Comparison of ENCODE assay signal across 17 mouse cellular contexts in the genomic region with DNA sequence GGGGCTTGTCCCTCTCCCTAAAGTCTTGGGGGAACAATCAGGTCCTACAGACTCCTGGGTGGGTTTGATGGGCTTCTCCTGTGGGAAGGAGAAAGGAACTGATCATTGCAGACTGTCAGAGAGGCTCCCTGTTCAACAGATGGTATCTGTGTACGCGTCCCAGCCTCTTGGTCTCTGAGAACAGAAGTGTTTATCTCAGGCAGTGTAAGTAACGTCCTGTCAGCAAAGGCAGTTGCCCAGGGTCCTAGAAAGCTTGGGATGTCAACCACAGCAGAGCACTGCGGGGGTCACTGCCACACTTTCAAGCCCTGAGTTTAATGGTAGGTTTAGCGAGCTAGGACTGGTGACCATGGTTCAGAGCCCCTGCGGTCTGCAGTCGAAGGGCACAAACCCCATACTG.
A peak's percentile ranks its signal among the peaks of the same experiment; 100 is the strongest.
DNase-seq lines count a peak whose midpoint lies in the region; ATAC-seq and TF ChIP-seq lines count a peak whose summit lies in the region.
"Had no signal": no experiment of that assay in that cellular context is flagged by ENCODE, and none has a peak within 500 bp of the region (broad histone marks: within the 10 kb centered on the region; RNA-seq: fewer than 3 reads in every experiment).

No protein-coding gene starts in this region.

- 73% methylated on average over 7 of the region's 7 CpGs for WGBS in forebrain, postnatal 0 days
- 84% methylated on average over 7 of the region's 7 CpGs for WGBS in forebrain, embryonic 12.5 days
- 53% methylated on average over 7 of the region's 7 CpGs for WGBS in heart, postnatal 0 days
- 81% methylated on average over 7 of the region's 7 CpGs for WGBS in neural tube, embryonic 13.5 days
- 66% methylated on average over 7 of the region's 7 CpGs for WGBS in intestine, postnatal 0 days

- no peak overlapping the region for H3K27ac ChIP-seq in forebrain, postnatal 0 days (ENCODE audit: low read depth, low read length)
- H3K27ac ChIP-seq in forebrain, embryonic 12.5 days = no peak overlapping the region
- 0 out of 2 replicates have a peak overlapping the region, but pooled peaks have one; percentile 22 for H3K27ac ChIP-seq in heart, postnatal 0 days (ENCODE audit: low read depth)
- no peak overlapping the region for H3K27ac ChIP-seq in neural tube, embryonic 13.5 days (replicated peaks)
- no peak overlapping the region for H3K27ac ChIP-seq in intestine, postnatal 0 days (ENCODE audit: low read depth, low read length)
- H3K27ac ChIP-seq: embryonic facial prominence, embryonic 13.5 days; gastrocnemius, adult 2 months; hindbrain, embryonic 13.5 days; kidney, postnatal 0 days; limb, embryonic 10.5 days; liver, embryonic 15.5 days; midbrain, embryonic 12.5 days had no signal

- H3K9ac ChIP-seq in forebrain, postnatal 0 days = no peak overlapping the region
- no peak overlapping the region for H3K9ac ChIP-seq in forebrain, embryonic 12.5 days
- H3K9ac ChIP-seq in heart, postnatal 0 days (replicated peaks; ENCODE audit: low read depth, low read length) = no peak overlapping the region
- no peak overlapping the region for H3K9ac ChIP-seq in neural tube, embryonic 13.5 days
- H3K9ac ChIP-seq in intestine, postnatal 0 days (ENCODE audit: low read depth, low read length) = no peak overlapping the region
- H3K9ac ChIP-seq: embryonic facial prominence, embryonic 13.5 days; hindbrain, embryonic 13.5 days; liver, embryonic 15.5 days; midbrain, embryonic 12.5 days had no signal

- H3K36me3 ChIP-seq in forebrain, postnatal 0 days (ENCODE audit: insufficient read depth) = no peaks in the 10 kb centered on the region
- no peaks in the 10 kb centered on the region for H3K36me3 ChIP-seq in forebrain, embryonic 12.5 days (replicated peaks)
- no peaks in the 10 kb centered on the region for H3K36me3 ChIP-seq in heart, postnatal 0 days (replicated peaks; ENCODE audit: control insufficient read depth, insufficient read depth, low read length)
- H3K36me3 ChIP-seq in neural tube, embryonic 13.5 days = no peaks in the 10 kb centered on the region
- H3K36me3 ChIP-seq in intestine, postnatal 0 days (ENCODE audit: control insufficient read depth, insufficient read depth) = no peaks in the 10 kb centered on the region
- H3K36me3 ChIP-seq: hindbrain, embryonic 13.5 days; limb, embryonic 10.5 days; liver, embryonic 15.5 days; midbrain, embryonic 12.5 days had no signal

- H3K4me2 ChIP-seq in forebrain, postnatal 0 days (ENCODE audit: low read depth) = no peak overlapping the region
- no peak overlapping the region for H3K4me2 ChIP-seq in forebrain, embryonic 12.5 days
- H3K4me2 ChIP-seq in heart, postnatal 0 days (ENCODE audit: low read depth, low read length) = no peak overlapping the region
- H3K4me2 ChIP-seq in neural tube, embryonic 13.5 days = no peak overlapping the region
- no peak overlapping the region for H3K4me2 ChIP-seq in intestine, postnatal 0 days (replicated peaks; ENCODE audit: low read depth)
- H3K4me2 ChIP-seq: embryonic facial prominence, embryonic 13.5 days; hindbrain, embryonic 13.5 days; liver, embryonic 15.5 days; midbrain, embryonic 12.5 days had no signal

- no peaks in the 10 kb centered on the region for H3K4me1 ChIP-seq in forebrain, postnatal 0 days (ENCODE audit: insufficient read depth)
- peaks cover 10% of the 10 kb centered on the region for H3K4me1 ChIP-seq in forebrain, embryonic 12.5 days
- H3K4me1 ChIP-seq in heart, postnatal 0 days (ENCODE audit: control insufficient read depth, insufficient read depth) = 0 out of 2 replicates have a peak, but pooled peaks cover 5% of the 10 kb centered on the region
- H3K4me1 ChIP-seq in neural tube, embryonic 13.5 days (replicated peaks) = peaks cover 8% of the 10 kb centered on the region
- H3K4me1 ChIP-seq in intestine, postnatal 0 days (replicated peaks; ENCODE audit: control insufficient read depth, insufficient read depth, low read length) = no peaks in the 10 kb centered on the region
- H3K4me1 ChIP-seq: embryonic facial prominence, embryonic 13.5 days; limb, embryonic 10.5 days had no signal

- H3K9me3 ChIP-seq in forebrain, postnatal 0 days (ENCODE audit: low read length) = no peaks in the 10 kb centered on the region
- no peaks in the 10 kb centered on the region for H3K9me3 ChIP-seq in forebrain, embryonic 12.5 days
- no peaks in the 10 kb centered on the region for H3K9me3 ChIP-seq in heart, postnatal 0 days (replicated peaks; ENCODE audit: control insufficient read depth, low read length)
- no peaks in the 10 kb centered on the region for H3K9me3 ChIP-seq in neural tube, embryonic 13.5 days
- H3K9me3 ChIP-seq in intestine, postnatal 0 days (ENCODE audit: control insufficient read depth) = no peaks in the 10 kb centered on the region
- H3K9me3 ChIP-seq: embryonic facial prominence, embryonic 13.5 days; hindbrain, embryonic 13.5 days; limb, embryonic 10.5 days; liver, embryonic 15.5 days; midbrain, embryonic 12.5 days had no signal

- no peak overlapping the region for H3K4me3 ChIP-seq in forebrain, postnatal 0 days (ENCODE audit: low read depth, low read length)
- H3K4me3 ChIP-seq in forebrain, embryonic 12.5 days (replicated peaks) = no peak overlapping the region
- H3K4me3 ChIP-seq in heart, postnatal 0 days (ENCODE audit: low read depth, low read length) = no peak overlapping the region
- H3K4me3 ChIP-seq in neural tube, embryonic 13.5 days = no peak overlapping the region
- no peak overlapping the region for H3K4me3 ChIP-seq in intestine, postnatal 0 days (ENCODE audit: low read depth, low read length)
- H3K4me3 ChIP-seq: embryonic facial prominence, embryonic 13.5 days; erythroblast, embryonic 14.5 days; gastrocnemius, adult 2 months; hindbrain, embryonic 13.5 days; limb, embryonic 10.5 days; liver, embryonic 15.5 days; midbrain, embryonic 12.5 days had no signal

- no peak for DNase-seq in forebrain, postnatal 0 days
- DNase-seq in heart, postnatal 0 days (ENCODE audit: low spot score) = no peak
- no peak for DNase-seq in heart, adult 18-20 months
- DNase-seq in neural tube, embryonic 10.5 days (ENCODE audit: extremely low spot score, low spot score) = no peak
- DNase-seq: embryo, embryonic 11 days; gastrocnemius, adult 2 months; liver had no signal

- ATAC-seq in forebrain, postnatal 0 days = peak; percentile 45; the same call in 1 of the 2 replicates
- no peak for ATAC-seq in forebrain, embryonic 12.5 days (ENCODE audit: low FRiP score)
- no peak for ATAC-seq in heart, postnatal 0 days (ENCODE audit: insufficient read depth, low read depth)
- 0 out of 2 replicates have a peak, but pooled peaks have one; percentile 28 for ATAC-seq in neural tube, embryonic 13.5 days (ENCODE audit: low read depth)
- ATAC-seq in intestine, postnatal 0 days = no peak

- TF ChIP-seq CTCF in forebrain, postnatal 0 days (IDR thresholded peaks at IDR 0.05; ENCODE audit: low read depth) = no peak
- no peak for TF ChIP-seq CTCF in heart, postnatal 0 days (IDR thresholded peaks at IDR 0.05; ENCODE audit: low read depth)
- no peak for TF ChIP-seq CTCF in intestine, postnatal 0 days (IDR thresholded peaks at IDR 0.05; ENCODE audit: low read depth)

- H3K27me3 ChIP-seq in forebrain, postnatal 0 days (ENCODE audit: insufficient read depth, low read length) = no peaks in the 10 kb centered on the region
- no peaks in the 10 kb centered on the region for H3K27me3 ChIP-seq in forebrain, embryonic 12.5 days
- no peaks in the 10 kb centered on the region for H3K27me3 ChIP-seq in heart, postnatal 0 days (ENCODE audit: control insufficient read depth, insufficient read depth, low read length)
- no peaks in the 10 kb centered on the region for H3K27me3 ChIP-seq in neural tube, embryonic 13.5 days
- H3K27me3 ChIP-seq in intestine, postnatal 0 days (replicated peaks; ENCODE audit: control insufficient read depth, insufficient read depth, low read length) = no peaks in the 10 kb centered on the region
- H3K27me3 ChIP-seq: embryonic facial prominence, embryonic 13.5 days; hindbrain, embryonic 13.5 days; liver, embryonic 15.5 days; midbrain, embryonic 12.5 days had no signal

- no peak for TF ChIP-seq EP300 in heart, postnatal 0 days (IDR thresholded peaks at IDR 0.05; ENCODE audit: low read depth)

Comparison
In these comparisons a context has a peak if more than half of its experiments do, and no peak if none do; other contexts are left out.
1. ATAC-seq: peak in forebrain, postnatal 0 days (single experiment) and neural tube, embryonic 13.5 days (single experiment); none in forebrain, embryonic 12.5 days (single experiment), heart, postnatal 0 days (single experiment) and intestine, postnatal 0 days (single experiment).